Mouse (Mus musculus): ENCODE results near the gene Cd300lg.

DNA sequence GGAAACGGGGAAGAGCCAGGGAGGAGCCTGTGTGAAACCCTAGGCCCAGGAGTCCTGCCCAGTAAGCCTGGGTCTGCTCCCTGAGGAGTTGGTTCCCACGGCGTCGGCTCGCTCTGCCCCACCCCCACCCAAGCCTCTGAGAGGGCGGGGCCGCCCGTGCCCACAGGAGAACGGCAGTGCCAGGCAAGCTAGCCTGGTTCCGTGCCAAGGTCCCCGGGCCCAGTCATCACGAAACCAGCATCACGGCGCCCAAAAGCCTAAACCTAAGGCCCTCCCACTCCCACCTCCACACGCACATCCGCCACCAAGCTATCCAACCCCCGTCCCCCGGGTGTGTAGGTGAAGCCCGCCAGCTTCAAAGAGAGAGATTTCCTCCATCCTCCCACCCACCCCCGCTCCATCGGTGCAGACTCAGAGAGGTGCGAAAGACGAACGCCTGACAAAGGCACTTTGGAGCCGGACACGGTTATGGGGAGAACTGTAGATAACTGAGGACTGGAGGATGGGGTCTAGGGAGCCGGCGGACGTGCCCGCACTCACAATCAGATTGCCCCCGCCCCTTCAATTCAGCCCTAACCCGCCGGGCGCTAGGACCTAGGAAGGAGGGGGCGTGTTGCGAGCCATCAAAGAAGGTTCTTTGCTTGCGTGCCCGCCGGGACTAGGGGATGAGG lies 45.9 kb downstream of the Cd300lg start:
- no peak for TF ChIP-seq POLR2A (IDR thresholded peaks at IDR 0.05; ENCODE audit: insufficient read depth, low read depth, low read length)
- no peak for TF ChIP-seq CTCF (IDR thresholded peaks at IDR 0.05)
- no peak for TF ChIP-seq EP300 (IDR thresholded peaks at IDR 0.05; ENCODE audit: insufficient read depth, low read depth, low read length)

All from heart, adult 2 months (tissue).